Mouse (Mus musculus) C2C12 (cell line): ENCODE data around the gene C5ar2.

Source experiments
- CTCF ChIP-seq: IDR thresholded peaks from one replicate; pipeline ENCODE4 v1.5.1; 2011; ENCODE audit not compliant: control insufficient read depth, insufficient read depth, insufficient read length
- MYOD1 ChIP-seq: IDR thresholded peaks from one replicate; pipeline ENCODE4 v1.6.1; 2011; ENCODE audit warnings: low read depth; ENCODE audit not compliant: control insufficient read depth, insufficient read length

DNA sequence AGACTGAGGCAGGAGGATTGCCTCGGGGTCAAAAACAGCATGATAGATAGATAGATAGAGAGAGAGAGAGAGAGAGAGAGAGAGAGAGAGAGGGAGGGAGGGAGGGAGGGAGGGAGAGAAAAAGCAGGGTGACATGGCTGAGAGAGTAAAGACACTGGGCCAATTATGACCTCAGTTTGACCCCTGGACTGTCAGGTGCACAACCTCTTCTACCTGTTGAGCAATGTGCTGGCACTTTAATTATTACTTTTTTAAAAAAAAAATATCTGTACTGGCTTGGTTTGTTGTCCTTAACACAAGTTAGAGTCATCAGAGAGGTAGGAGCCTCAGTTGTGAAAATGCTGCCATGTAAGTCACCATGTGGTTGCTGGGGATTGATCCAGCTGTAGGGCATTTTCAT lies 43.8 kb upstream of the C5ar2 start:
- TF ChIP-seq MYOD1 (no peak), CTCF (no peak)
